Mouse (Mus musculus) heart, postnatal 0 days (tissue): ENCODE measurements around the gene Fxr1. TPM values are rescaled to one million over a fixed set of nuclear protein-coding genes. Genes with fewer than 3 reads are reported as not detected.
A peak's percentile ranks its signal among the peaks of the same experiment; 100 is the strongest.

ENCODE experiments used
- ATAC-seq: fragments of 200-750 bp; cut with Nextera tagmentation; 2 replicates; pipeline ENCODE4 v1.8.0; 2017; ENCODE audit warnings: low read depth, moderate number of reproducible peaks, moderate library complexity; ENCODE audit not compliant: insufficient read depth
- DNase-seq: peaks from one replicate; pipeline ENCODE4 v3.0.0-alpha.2; 2016; ENCODE audit warnings: low spot score
- H3K27ac ChIP-seq: fragments of 300-500 bp; sonication (generic); 2 replicates; pipeline ENCODE4 v1.5.1; 2014; ENCODE audit warnings: low read depth, mild to moderate bottlenecking
- H3K27me3 ChIP-seq: fragments of 300-500 bp; sonication (generic); 2 replicates; pipeline ENCODE4 v1.6.1; 2014; ENCODE audit warnings: low read length, mixed read lengths; ENCODE audit not compliant: control insufficient read depth, insufficient read depth
- H3K36me3 ChIP-seq: fragments of 300-500 bp; sonication (generic); replicated peaks from 2 replicates; pipeline ENCODE4 v1.6.1; 2014; ENCODE audit warnings: low read length, mixed read lengths; ENCODE audit not compliant: control insufficient read depth, insufficient read depth
- H3K4me1 ChIP-seq: fragments of 300-500 bp; sonication (generic); 2 replicates; pipeline ENCODE4 v1.6.1; 2014; ENCODE audit warnings: antibody characterized with exemption; ENCODE audit not compliant: control insufficient read depth, insufficient read depth
- H3K4me2 ChIP-seq: fragments of 300-500 bp; sonication (generic); 2 replicates; pipeline ENCODE4 v1.6.1; 2014; ENCODE audit warnings: low read depth, mild to moderate bottlenecking, low read length, moderate library complexity
- H3K4me3 ChIP-seq: fragments of 300-500 bp; sonication (generic); 2 replicates; pipeline ENCODE4 v1.5.1; 2014; ENCODE audit warnings: low read depth, low read length
- H3K9ac ChIP-seq: fragments of 300-500 bp; sonication (generic); replicated peaks from 2 replicates; pipeline ENCODE4 v1.6.1; 2014; ENCODE audit warnings: low read depth, low read length, mixed read lengths
- H3K9me3 ChIP-seq: fragments of 300-500 bp; sonication (generic); replicated peaks from 2 replicates; pipeline ENCODE4 v1.6.1; 2016; ENCODE audit warnings: low read length; ENCODE audit not compliant: control insufficient read depth
- CTCF ChIP-seq: IDR thresholded peaks from 2 replicates; pipeline ENCODE4 v1.5.1; 2016; ENCODE audit warnings: antibody characterized with exemption, control low read depth, low read depth
- EP300 ChIP-seq: IDR thresholded peaks from 2 replicates; pipeline ENCODE4 v1.6.1; 2016; ENCODE audit warnings: antibody characterized with exemption, low read depth
- WGBS: fragments of 180-500 bp; shearing (Covaris S2); extraction: QIAGEN DNeasy Blood & Tissue Kit; methylation state at CpG from one replicate; pipeline ENCODE4 v1.1.7; 2014; 5-methylcytosine and 5-hydroxymethylcytosine counted together
- polyA plus RNA-seq: library from polyadenylated mRNA; unstranded; fragments of >200 nt; fragmentation: Nextera tagmentation; extraction: Ambion mirVana; gene quantifications from 2 replicates; pipeline ENCODE4 v1.2.1, GENCODE M21; 2015
- total RNA-seq: library from RNA; depleted of rRNA; stranded (reverse); fragments of >200 nt; gene quantifications from 2 replicates; pipeline ENCODE4 v1.2.3, GENCODE M21; 2014; ENCODE audit warnings: low replicate concordance; rRNA removed

Fxr1 gene
- 71.5 and 85.9 TPM in 2 replicates for total RNA-seq
- 67.7 and 71.1 TPM in 2 replicates for polyA plus RNA-seq

GRCm38 (mm10) chr3:34019540-34020381 is at the start of gene Fxr1:
Gene Fxr1 (plus strand): TSS chr3:34019943.
- whole genome bisulfite sequencing: under 1% methylated on average over 83 of the region's 97 CpGs
- TF ChIP-seq CTCF (no peak), EP300 (no peak)

GRCm38 (mm10) chr3:33979395-33979794 is 40.3 kb upstream of the Fxr1 start:
- no peak overlapping the region for H3K9ac ChIP-seq
- no peaks in the 10 kb centered on the region for H3K36me3 ChIP-seq
- H3K9me3 ChIP-seq: no peaks in the 10 kb centered on the region
- H3K27me3 ChIP-seq: no peaks in the 10 kb centered on the region
- WGBS: 49% methylated on average over 6 of the region's 6 CpGs
- H3K27ac ChIP-seq: no peak overlapping the region
- H3K4me2 ChIP-seq: no peak overlapping the region
- no peak for ATAC-seq
- H3K4me1 ChIP-seq: peaks cover 6% of the 10 kb centered on the region; the same call in 1 of the 2 replicates
- TF ChIP-seq CTCF (no peak), EP300 (no peak)
- no peak overlapping the region for H3K4me3 ChIP-seq
- DNase-seq: no peak

More at GRCm38 (mm10) chr3:34019540-34020381, at the start of gene Fxr1:
- Histone ChIP-seq H3K36me3 (no peaks in the 10 kb centered on the region), H3K9ac (peak within 1 kb of the TSS; percentile 100), H3K27ac (peak within 1 kb of the TSS; percentile 99), H3K9me3 (peaks cover 6% of the 10 kb centered on the region), H3K27me3 (no peaks in the 10 kb centered on the region), H3K4me2 (peak within 1 kb of the TSS; percentile 98), H3K4me1 (peaks cover 29% of the 10 kb centered on the region), H3K4me3 (peak within 1 kb of the TSS; percentile 100)
- peak; percentile 86 for DNase-seq
- peak; percentile 97 for ATAC-seq

GRCm38 (mm10) chr3:33982746-33983145 is 37.0 kb upstream of the Fxr1 start:
- H3K4me1 ChIP-seq: peaks cover 6% of the 10 kb centered on the region
- DNase-seq (no peak), ATAC-seq (no peak)
- no peaks in the 10 kb centered on the region for H3K9me3 ChIP-seq
- no peak overlapping the region for H3K4me2 ChIP-seq
- WGBS: 70% methylated on average over 5 of the region's 5 CpGs
- H3K4me3 ChIP-seq: no peak overlapping the region
- H3K27ac ChIP-seq: peak overlapping the region; percentile 25; the same call in 1 of the 2 replicates
- no peaks in the 10 kb centered on the region for H3K36me3 ChIP-seq
- H3K9ac ChIP-seq: no peak overlapping the region
- H3K27me3 ChIP-seq: no peaks in the 10 kb centered on the region
- TF ChIP-seq CTCF (no peak), EP300 (no peak)

- peak overlapping the region; percentile 51 for H3K9ac ChIP-seq
- ATAC-seq (peak; percentile 98), DNase-seq (peak; percentile 96)
- no peaks in the 10 kb centered on the region for H3K27me3 ChIP-seq
- H3K4me3 ChIP-seq: peak overlapping the region; percentile 35
- 27% methylated on average over 8 of the region's 8 CpGs for WGBS
- H3K27ac ChIP-seq: peak overlapping the region; percentile 96
- H3K9me3 ChIP-seq: no peaks in the 10 kb centered on the region
- peaks cover 25% of the 10 kb centered on the region for H3K4me1 ChIP-seq
- H3K4me2 ChIP-seq: peak overlapping the region; percentile 56
- H3K36me3 ChIP-seq: no peaks in the 10 kb centered on the region
- TF ChIP-seq EP300 (peak; percentile 89), CTCF (no peak)
Observed at GRCm38 (mm10) chr3:33989302-33989701, 30.4 kb upstream of the Fxr1 start.

- ATAC-seq: no peak
- Histone ChIP-seq H3K9me3 (no peaks in the 10 kb centered on the region), H3K27ac (peak overlapping the region; percentile 96), H3K4me2 (no peak overlapping the region), H3K4me1 (peaks cover 28% of the 10 kb centered on the region), H3K9ac (no peak overlapping the region), H3K27me3 (no peaks in the 10 kb centered on the region), H3K36me3 (no peaks in the 10 kb centered on the region), H3K4me3 (no peak overlapping the region)
- 81% methylated on average over 10 of the region's 10 CpGs for WGBS
- no peak for DNase-seq
- TF ChIP-seq CTCF (no peak), EP300 (no peak)
Observed at GRCm38 (mm10) chr3:33990451-33990850, 29.3 kb upstream of the Fxr1 start.
